Mouse (Mus musculus) heart, postnatal 25 days (tissue): Measurements from ENCODE around the gene Vkorc1. TPM values are rescaled to one million over a fixed set of nuclear protein-coding genes. Genes with fewer than 3 reads are reported as not detected.

Experiments
- DNase-seq: peaks from one replicate; pipeline ENCODE4 v3.0.0; 2022; ENCODE audit warnings: low spot score
- intact Hi-C: fragments of 180-260 bp; cut with DNase I; formaldehyde crosslinking; loops from one replicate; pipeline ENCODE4 v1.15.1; 2025
- total RNA-seq, 2 experiments: library from RNA; stranded (reverse); gene quantifications; 2 replicates each; pipeline ENCODE4 v1.2.3; 2021

The Vkorc1 gene
- total RNA-seq, 2 experiments from 2014 or later = 15.2 to 22.0 TPM

DNA sequence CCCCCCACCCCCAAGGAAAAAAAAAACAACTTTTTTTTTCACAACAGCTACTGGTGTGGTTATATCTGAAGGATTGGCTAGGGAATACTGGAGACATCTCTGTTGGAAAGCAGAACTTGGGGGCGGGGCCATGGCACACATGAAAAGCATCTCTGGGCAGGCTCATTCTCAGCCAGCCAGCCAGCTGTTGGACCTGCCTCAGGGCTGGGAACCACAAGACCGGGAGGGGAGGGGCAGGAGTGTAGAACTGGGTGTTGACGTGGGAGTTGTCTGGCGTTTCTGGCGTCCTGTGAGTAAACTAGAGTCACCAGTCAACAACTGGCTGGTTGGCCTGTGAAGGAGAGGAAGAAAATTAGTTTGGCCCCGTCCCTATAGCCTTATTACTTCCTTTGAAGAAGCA lies 9.5 kb downstream of the Vkorc1 start:
- peak; percentile 75 for DNase-seq
- intact Hi-C loops = no loop called here

DNA sequence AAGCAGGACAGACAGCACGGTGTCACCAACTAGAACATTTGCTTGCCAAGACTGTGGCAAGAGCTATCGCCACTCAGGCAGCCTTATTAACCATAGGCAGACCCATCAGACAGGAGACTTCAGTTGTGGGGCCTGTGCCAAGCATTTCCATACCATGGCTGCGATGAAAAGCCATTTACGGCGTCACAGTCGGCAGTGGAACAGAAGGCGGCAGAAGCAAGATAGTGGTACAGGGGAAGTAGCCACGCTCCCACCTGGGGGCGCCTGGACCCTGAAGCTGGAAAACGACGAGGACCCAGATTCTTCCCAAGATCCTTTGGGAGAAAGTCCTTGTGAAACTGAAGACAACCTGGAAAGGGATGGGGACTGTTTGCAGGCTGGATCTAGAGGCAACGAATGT lies 15.0 kb downstream of the Vkorc1 start:
- DNase-seq = no peak
- intact Hi-C loops = no loop called here

DNA sequence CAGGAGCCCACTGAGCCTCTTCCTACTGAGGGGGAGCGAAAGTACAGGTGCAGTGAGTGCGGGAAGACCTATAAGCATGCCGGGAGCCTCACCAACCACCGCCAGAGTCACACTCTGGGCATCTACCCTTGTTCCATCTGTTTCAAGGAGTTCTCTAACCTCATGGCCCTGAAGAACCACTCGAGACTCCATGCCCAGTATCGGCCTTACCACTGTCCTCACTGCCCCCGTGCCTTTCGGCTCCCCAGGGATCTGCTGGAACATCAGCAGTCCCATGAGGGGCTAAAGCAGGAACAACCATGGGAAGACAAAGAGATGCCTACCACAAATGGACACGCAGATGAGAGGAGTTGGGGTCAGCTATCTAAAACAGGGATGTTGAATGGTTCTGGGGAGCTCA lies 16.1 kb downstream of the Vkorc1 start:
- DNase-seq = no peak
- intact Hi-C loops = no loop called here

DNA sequence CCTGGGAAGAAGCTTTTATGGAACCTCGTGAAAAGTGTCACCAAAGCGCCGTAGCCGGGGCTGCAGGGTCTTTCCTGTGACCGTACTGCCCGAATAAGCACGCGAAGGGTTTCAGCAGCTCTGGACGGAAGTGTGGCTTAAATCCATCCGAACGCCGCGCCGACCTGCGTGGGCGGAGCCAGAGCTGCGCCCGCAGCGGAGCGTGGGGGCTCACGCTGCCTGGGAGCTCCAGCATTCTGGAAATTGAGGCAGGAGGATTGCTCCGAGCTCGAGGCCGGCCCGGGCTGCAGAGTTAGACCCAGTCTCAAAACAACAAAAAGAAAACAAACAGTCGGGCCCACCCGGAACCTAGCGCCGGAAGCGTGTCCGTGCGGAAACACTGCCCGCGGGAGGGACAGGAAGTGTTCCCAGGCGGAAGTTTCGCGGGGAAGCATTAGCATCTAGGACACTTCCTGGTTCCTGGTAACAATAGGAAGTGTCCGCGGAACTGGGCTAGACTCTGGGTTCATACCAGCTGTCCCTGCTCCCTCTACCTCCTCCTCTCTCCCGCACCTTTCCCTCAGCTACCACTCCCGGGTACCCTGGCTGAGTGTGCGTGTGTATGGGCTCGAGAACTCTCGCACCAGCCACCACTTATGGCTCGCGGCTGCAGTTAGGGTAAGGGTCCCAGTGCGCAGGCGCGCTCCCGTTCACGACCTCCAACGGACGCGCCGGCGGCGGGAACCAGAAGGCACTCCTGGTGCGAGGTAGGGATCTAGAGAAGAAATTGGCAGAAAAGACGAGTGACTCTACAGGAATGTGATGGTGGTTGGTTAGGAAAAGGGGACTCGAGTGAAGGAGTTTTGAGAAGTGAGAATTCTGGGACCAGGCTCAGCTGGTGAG lies 18.7 kb downstream of the Vkorc1 start, which contains the start of gene Zfp668:
Gene Zfp668, minus strand, starts transcription at position 362 of the 882 bp plus-strand sequence.
- intact Hi-C loops = loop anchor here (2.0 kb wide), 1 partner anchor 78 kb away; no protein-coding TSS in a partner anchor
- DNase-seq = peak; percentile 76

DNA sequence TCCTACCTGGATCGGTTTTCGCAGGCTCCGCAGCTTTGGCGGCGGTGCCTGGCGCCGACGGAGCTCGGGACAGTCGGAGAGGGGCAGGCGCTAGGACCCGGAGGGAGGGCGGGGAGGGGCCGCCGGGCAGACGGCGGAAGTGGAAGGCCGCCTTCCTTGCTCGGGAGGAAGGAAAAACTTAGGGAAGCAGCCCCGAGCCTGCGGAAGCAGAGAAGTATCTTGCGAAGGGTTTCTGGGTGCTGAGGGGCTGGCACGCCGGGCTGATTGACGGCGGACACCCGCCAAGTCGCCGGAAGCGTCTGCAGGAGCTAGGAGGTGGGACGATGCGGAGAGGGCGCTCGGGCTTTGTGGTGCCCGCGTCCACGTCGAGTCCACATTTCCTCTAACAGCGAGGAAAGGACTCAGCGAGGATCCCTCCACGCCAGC lies 19.4 kb downstream of the Vkorc1 start, which contains the start of gene Zfp646:
Gene Zfp646, plus strand, starts transcription at position 181 of the 426 bp plus-strand sequence.
- intact Hi-C loops = loop anchor here (2.0 kb wide), 1 partner anchor 77 kb away; no protein-coding TSS in a partner anchor
- peak; percentile 52 for DNase-seq

DNA sequence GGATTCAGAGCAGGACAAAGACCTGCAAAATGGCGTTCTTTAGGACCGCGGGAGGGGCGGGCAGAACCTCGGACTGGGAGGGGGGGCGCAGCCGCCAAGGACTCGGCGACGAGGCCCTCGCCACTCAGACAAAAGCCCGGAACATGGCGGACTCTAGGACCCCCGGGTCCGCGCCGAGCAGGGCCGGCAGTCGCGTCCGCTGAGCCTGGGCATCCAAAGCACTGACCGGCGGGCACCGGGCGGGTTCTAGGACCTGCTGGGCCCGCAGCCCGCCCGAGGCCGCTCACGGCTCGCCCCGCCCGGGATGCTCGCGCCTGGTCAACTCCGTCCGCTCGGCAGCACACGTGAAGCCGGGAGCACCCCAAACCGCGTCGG lies 19.8 kb downstream of the Vkorc1 start:
- intact Hi-C loops = loop anchor here (2.0 kb wide), 2 partner anchors 33 to 77 kb away; no protein-coding TSS in a partner anchor
- peak; percentile 85 for DNase-seq

DNA sequence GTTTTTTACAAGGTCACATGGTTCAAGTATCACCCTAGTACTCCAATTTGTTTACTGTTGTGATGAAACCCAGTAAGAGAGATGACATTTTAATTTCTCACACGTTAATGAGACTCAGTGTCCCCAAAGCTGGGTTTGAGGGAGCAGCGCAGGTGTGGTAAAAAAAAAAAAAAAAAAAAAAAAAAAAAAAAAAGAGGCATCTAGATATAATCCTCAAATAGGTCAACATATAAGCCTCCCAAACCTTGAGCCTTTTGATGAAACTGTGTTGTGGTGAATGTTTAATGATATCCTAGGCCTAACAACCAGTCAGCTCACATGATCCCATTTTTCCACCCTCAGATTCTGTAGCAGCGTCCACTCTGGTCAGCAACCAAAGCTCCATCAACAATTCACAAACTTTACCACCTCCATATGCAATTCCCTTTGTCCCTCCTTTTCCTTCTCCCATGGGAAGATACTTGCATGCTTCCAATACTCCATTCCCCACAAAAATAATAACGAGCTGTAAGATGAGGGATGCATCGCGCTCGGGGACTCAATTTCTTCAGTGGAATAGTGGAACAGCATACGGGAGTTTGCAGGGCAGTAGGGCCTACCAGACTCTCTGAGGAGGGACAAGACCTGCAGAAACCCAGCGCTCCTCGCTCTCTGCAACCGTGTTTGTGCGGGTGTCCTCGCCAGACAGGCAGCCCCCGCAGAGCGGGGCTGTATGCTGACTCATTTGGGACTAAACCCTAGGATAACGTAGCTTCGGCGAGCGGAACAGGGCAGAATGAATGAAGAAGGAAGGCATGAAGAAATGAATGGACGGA lies 20.4 kb downstream of the Vkorc1 start:
- DNase-seq = no peak
- intact Hi-C loops = loop anchor here (2.0 kb wide), 1 partner anchor 32 kb away; no protein-coding TSS in a partner anchor

DNA sequence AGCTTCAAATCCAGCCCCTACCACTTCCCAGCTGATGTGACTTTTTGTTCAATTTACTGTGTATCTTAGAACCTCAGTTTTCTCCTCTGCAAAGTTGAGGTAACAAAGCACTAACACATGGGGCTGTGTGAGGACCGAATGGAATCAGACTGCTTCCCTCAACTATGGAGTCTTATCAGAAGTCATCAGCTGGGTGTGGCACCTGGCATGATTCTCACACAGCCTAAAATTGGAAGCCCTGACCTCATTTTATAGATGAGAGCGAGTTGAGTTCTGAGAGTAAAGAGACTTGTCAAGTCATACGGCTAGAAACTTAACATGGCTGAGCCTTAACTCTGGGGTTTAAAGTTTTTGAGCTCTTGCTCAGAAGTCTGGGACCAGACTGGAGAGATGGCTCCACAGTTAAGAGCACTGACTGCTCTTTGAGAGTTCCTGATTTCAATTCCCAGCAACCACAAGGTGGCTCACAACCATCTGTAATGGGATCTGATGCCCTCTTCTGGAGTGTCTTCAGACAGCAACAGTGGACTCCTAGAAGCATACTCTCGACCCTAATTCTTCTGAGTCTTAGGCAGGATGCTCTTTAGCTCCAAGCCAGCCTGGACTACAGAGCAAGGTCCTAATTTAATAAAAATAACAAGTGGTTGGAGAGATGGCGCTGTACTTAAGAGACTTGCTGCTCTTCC lies 25.1 kb downstream of the Vkorc1 start:
- intact Hi-C loops = no loop called here
- DNase-seq = no peak

DNA sequence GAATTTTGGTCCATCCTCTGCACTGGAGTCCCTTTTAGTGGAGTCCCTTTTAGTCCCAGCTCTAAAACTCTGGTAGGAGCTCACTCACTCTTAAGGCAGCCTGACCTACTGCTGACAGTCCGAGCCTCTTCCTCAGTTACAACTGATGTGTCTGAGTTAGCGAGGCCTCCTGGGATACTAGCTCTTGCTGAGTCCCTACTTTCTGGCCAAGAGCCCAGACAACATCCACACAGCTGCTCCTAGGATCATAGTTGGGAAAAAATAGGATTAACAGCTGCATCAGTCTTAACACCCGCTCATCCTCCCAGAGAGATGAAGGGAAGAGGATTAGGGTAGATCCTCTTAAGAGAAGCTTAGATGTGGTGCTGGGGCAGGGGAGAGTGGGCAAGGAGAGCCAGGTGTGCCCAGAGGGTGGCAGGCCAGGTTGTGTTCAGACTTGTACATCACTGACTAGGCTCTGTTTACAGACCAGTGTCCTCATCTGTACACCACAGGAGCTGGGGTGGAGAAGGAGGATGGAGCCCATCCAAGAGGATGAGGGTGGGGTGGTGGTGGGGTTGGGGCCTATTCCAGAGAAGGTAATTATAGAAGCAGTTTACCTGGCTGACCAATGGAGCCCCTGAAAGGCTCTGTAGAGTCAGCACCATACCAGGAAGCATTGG lies 26.1 kb downstream of the Vkorc1 start:
- intact Hi-C loops = loop anchor here (10.0 kb wide), 1 partner anchor 466 kb away; no protein-coding TSS in a partner anchor
- no peak for DNase-seq

DNA sequence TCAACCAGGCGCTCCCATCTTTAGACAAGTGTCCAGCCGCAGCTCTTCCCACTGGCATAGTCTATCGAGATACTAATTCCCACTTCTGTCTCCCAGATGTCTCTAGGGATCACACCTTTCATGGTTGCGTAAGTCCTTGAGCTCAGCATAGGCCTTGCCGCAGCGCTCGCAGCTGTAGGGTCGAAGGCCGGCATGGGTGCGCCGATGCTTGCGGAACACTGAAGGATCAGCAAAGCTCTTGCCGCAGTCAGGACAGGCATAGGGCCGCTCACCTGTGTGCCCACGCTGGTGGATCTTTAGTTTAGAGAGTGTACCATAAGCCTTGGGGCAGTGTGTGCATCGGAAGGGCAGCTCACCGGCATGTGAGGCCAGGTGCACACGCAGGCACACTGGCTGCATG lies 27.8 kb downstream of the Vkorc1 start:
- intact Hi-C loops = loop anchor here (10.0 kb wide), 1 partner anchor 467 kb away; no protein-coding TSS in a partner anchor

DNA sequence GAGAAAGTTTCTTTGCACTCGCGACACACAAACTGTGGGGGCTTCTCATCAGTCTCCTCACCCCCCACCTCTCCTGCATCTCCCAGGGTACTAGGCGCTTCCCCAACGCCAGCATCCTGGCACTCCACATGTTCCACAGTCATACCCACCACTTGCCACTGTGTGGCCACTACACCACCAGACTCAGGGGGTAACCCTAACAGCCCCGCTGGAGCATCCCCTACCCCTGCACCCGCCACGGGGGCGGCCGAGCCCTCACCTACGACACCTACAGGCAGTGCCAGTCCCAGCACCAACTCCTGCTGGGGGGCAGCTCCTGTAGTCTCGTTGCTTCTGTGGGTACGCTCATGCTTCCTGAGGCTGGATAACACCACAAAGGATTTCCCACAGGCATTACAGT lies 29.0 kb downstream of the Vkorc1 start:
- DNase-seq = no peak
- intact Hi-C loops = loop anchor here (10.0 kb wide), 1 partner anchor 468 kb away; no protein-coding TSS in a partner anchor

More for the DNA sequence above, 27.8 kb downstream of the Vkorc1 start:
- no peak for DNase-seq

DNA sequence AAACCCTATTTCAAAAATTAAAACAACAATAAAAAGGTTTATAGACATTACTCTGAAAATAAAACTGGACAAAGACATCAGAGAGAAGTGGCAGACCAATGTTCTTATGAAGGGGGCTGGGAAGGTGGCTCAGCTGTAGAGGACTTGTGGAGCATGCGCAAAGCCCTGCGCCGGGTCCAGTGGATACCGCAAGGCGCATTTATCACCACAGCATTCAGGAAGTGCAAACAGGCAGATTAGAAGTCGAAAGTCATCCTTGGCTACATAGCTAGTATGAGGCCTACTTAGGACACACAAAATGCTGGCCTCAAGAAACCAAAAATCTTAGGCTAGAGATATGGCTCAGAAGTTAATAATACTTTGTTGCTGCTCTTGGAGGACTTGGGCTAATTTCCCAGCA lies 37.2 kb downstream of the Vkorc1 start:
- DNase-seq = no peak
- intact Hi-C loops = no loop called here

DNA sequence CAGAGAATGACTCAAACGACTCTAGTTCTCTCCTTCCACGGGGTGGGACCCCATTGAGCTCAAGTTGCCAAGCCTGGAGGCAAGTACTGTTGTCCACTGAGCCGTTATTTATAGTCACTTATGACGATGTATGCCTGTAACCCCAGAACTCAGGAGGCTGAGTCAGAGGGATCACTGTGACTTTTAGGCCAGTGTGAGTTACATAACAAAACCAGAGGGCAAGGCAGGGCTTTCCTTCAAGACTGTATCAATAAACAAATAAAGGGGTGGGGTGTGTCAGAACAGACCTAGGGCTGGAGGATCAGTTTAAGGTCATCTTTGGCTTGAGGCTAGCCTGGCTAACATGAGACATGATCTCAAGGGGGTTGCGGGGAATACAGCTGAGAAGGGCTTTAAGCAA lies 44.5 kb downstream of the Vkorc1 start:
- DNase-seq = no peak
- intact Hi-C loops = no loop called here

DNA sequence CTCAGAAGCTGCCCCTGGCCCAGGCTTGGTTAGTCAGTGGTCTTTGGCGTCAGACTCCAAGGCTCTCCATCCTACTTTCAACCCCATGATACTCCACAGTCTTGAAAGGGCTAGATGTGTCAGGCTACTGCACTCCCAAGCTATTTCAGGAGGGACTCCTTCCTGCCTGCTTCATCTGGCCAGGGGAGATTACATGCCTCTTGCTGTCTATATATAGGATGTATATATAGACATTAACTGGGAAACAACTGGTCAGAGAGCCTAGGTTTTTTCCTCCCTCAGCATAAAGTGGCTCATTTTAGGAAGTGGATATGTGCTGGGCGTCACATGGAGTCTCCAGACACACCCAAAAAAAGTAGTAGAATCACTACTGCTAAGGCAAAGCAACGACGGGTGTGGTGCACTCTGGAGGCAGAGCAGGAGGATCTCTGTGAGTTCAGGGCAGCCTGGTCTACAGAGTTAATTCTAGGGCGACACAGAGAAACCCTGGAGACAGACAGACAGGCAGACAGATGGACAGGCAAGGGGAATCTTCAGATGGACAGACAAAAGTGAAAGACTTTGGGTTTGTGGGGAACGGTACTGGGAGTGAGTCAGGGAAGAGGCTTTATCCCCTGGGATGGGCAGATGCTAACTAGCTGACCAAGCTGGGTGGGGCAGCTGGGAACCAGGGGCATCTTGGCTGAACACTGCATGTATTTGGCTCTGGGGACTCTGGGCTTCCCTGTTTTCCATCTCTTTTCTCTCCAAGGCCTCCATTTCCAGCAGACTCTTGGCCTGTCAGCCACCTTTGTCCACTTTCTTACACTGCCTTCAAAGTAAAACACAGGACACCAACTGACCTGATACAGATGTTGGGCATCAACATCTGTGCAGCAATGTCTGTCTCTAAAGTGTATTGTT lies 45.2 kb downstream of the Vkorc1 start:
- no peak for DNase-seq
- intact Hi-C loops = no loop called here
